Mouse (Mus musculus): ENCODE measurements at regions not wholly inside any gene's neighbourhood (a gene's known extent, or its start where the extent isn't known, plus 50 kb on each side); places are given as distances from the start of the nearest gene placed in this dataset.

- no peaks in the 10 kb centered on the region for H3K27me3 ChIP-seq (ENCODE audit: control insufficient read depth, insufficient read depth, low read length)
- H3K9me3 ChIP-seq (ENCODE audit: control insufficient read depth, low read length) = no peaks in the 10 kb centered on the region
- no peaks in the 10 kb centered on the region for H3K36me3 ChIP-seq (ENCODE audit: control insufficient read depth, insufficient read depth, low read length)
- H3K4me2 ChIP-seq (ENCODE audit: low read length) = no peak overlapping the region
- peaks cover 5 to 9% of the 10 kb centered on the region in 2 experiments; a peak in 3 of 4 replicates for H3K4me1 ChIP-seq (ENCODE audit: control insufficient read depth in 2 of 2, insufficient read depth in 2 of 2, low read length in 2 of 2)
- no peak overlapping the region for H3K4me3 ChIP-seq (ENCODE audit: control insufficient read depth in 1 of 2, insufficient read depth in 1 of 2, low read depth in 1 of 2, low read length in 2 of 2)
- H3K9ac ChIP-seq (ENCODE audit: low read length) = no peak overlapping the region
- no peak overlapping the region for H3K27ac ChIP-seq (replicated peaks in 1 of 2; ENCODE audit: control insufficient read depth in 1 of 2, insufficient read depth in 1 of 2, low read depth in 2 of 2, low read length in 2 of 2)
- ATAC-seq (ENCODE audit: insufficient number of reproducible peaks, insufficient read depth, low FRiP score, low read depth) = no peak
- 67% methylated on average over 8 of the region's 8 CpGs for WGBS
These were observed 128.8 kb upstream of the Rybp start for GRCm38 (mm10) chr6:100416046-100416445.

GRCm38 (mm10) chr6:100415514-100415913, 128.2 kb upstream of the Rybp start:
- WGBS = 32% methylated on average over 7 of the region's 7 CpGs
- Histone ChIP-seq H3K4me3 (ENCODE audit: control insufficient read depth in 1 of 2, insufficient read depth in 1 of 2, low read depth in 1 of 2, low read length in 2 of 2) (no peak overlapping the region), H3K9me3 (ENCODE audit: control insufficient read depth, low read length) (no peaks in the 10 kb centered on the region), H3K9ac (ENCODE audit: low read length) (no peak overlapping the region), H3K4me1 (ENCODE audit: control insufficient read depth in 2 of 2, insufficient read depth in 2 of 2, low read length in 2 of 2) (peaks cover 5 to 9% of the 10 kb centered on the region in 2 experiments; a peak in 3 of 4 replicates), H3K36me3 (ENCODE audit: control insufficient read depth, insufficient read depth, low read length) (no peaks in the 10 kb centered on the region), H3K4me2 (ENCODE audit: low read length) (no peak overlapping the region), H3K27me3 (ENCODE audit: control insufficient read depth, insufficient read depth, low read length) (no peaks in the 10 kb centered on the region), H3K27ac (replicated peaks in 1 of 2; ENCODE audit: control insufficient read depth in 1 of 2, insufficient read depth in 1 of 2, low read depth in 2 of 2, low read length in 2 of 2) (peak overlapping the region in 1 of 2 experiments; percentile 19; a peak in 1 of 4 replicates)
- no peak for ATAC-seq (ENCODE audit: insufficient number of reproducible peaks, insufficient read depth, low FRiP score, low read depth)

- no peaks in the 10 kb centered on the region for H3K27me3 ChIP-seq (ENCODE audit: control insufficient read depth, insufficient read depth, low read length)
- WGBS = 46% methylated on average over 4 of the region's 4 CpGs
- ATAC-seq (ENCODE audit: insufficient number of reproducible peaks, insufficient read depth, low FRiP score, low read depth) = no peak
- H3K9me3 ChIP-seq (ENCODE audit: control insufficient read depth, low read length) = 0 out of 2 replicates have a peak, but pooled peaks cover 2% of the 10 kb centered on the region
- no peak overlapping the region for H3K4me2 ChIP-seq (ENCODE audit: low read length)
- H3K36me3 ChIP-seq (ENCODE audit: control insufficient read depth, insufficient read depth, low read length) = no peaks in the 10 kb centered on the region
- 0 out of 4 replicates have a peak overlapping the region, but pooled peaks of 1 of the 2 experiments have one; percentile 14 for H3K27ac ChIP-seq (replicated peaks in 1 of 2; ENCODE audit: control insufficient read depth in 1 of 2, insufficient read depth in 1 of 2, low read depth in 2 of 2, low read length in 2 of 2)
- peaks cover 3 to 9% of the 10 kb centered on the region in 2 experiments; a peak in 3 of 4 replicates for H3K4me1 ChIP-seq (ENCODE audit: control insufficient read depth in 2 of 2, insufficient read depth in 2 of 2, low read length in 2 of 2)
- H3K4me3 ChIP-seq (ENCODE audit: control insufficient read depth in 1 of 2, insufficient read depth in 1 of 2, low read depth in 1 of 2, low read length in 2 of 2) = no peak overlapping the region
- no peak overlapping the region for H3K9ac ChIP-seq (ENCODE audit: low read length)
These were observed 127.6 kb upstream of the Rybp start for GRCm38 (mm10) chr6:100414836-100415235.

GRCm38 (mm10) chr6:100412486-100412885, 125.2 kb upstream of the Rybp start:
- Histone ChIP-seq H3K36me3 (ENCODE audit: control insufficient read depth, insufficient read depth, low read length) (no peaks in the 10 kb centered on the region), H3K27ac (replicated peaks in 1 of 2; ENCODE audit: control insufficient read depth in 1 of 2, insufficient read depth in 1 of 2, low read depth in 2 of 2, low read length in 2 of 2) (no peak overlapping the region), H3K4me1 (ENCODE audit: control insufficient read depth in 2 of 2, insufficient read depth in 2 of 2, low read length in 2 of 2) (peaks cover 3 to 9% of the 10 kb centered on the region in 2 experiments; a peak in 3 of 4 replicates), H3K4me2 (ENCODE audit: low read length) (no peak overlapping the region), H3K9ac (ENCODE audit: low read length) (no peak overlapping the region), H3K27me3 (ENCODE audit: control insufficient read depth, insufficient read depth, low read length) (no peaks in the 10 kb centered on the region), H3K4me3 (ENCODE audit: control insufficient read depth in 1 of 2, insufficient read depth in 1 of 2, low read depth in 1 of 2, low read length in 2 of 2) (no peak overlapping the region), H3K9me3 (ENCODE audit: control insufficient read depth, low read length) (0 out of 2 replicates have a peak, but pooled peaks cover 2% of the 10 kb centered on the region)
- ATAC-seq (ENCODE audit: insufficient number of reproducible peaks, insufficient read depth, low FRiP score, low read depth) = no peak
- whole genome bisulfite sequencing = 36% methylated on average over 5 of the region's 5 CpGs

DNA sequence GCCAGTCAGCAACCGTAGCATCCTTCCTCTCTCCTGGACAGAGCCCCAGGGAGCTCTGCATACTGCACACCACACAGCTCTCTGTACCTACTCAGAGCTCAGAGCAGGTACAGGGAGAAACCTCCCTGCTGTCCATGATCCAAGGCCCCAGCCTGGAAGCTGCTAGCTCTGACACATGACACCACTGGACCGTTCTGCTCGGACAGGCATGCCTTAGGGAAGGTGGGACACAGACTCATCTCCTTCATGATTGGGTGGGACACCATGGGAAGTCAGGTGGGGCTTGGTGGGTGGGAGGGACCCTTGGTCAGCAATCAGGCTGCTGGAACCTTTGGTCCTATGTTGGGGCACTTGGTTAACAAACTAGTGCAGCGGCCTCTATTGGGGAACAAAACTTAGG, 124.7 kb upstream of the Rybp start:
- H3K4me3 ChIP-seq (ENCODE audit: control insufficient read depth in 1 of 2, insufficient read depth in 1 of 2, low read depth in 1 of 2, low read length in 2 of 2) = no peak overlapping the region
- no peak overlapping the region for H3K9ac ChIP-seq (ENCODE audit: low read length)
- H3K4me2 ChIP-seq (ENCODE audit: low read length) = no peak overlapping the region
- ATAC-seq (ENCODE audit: insufficient number of reproducible peaks, insufficient read depth, low FRiP score, low read depth) = no peak
- 0 out of 2 replicates have a peak, but pooled peaks cover 2% of the 10 kb centered on the region for H3K9me3 ChIP-seq (ENCODE audit: control insufficient read depth, low read length)
- H3K27me3 ChIP-seq (ENCODE audit: control insufficient read depth, insufficient read depth, low read length) = no peaks in the 10 kb centered on the region
- H3K4me1 ChIP-seq (ENCODE audit: control insufficient read depth in 2 of 2, insufficient read depth in 2 of 2, low read length in 2 of 2) = peaks cover 3 to 9% of the 10 kb centered on the region in 2 experiments; a peak in 3 of 4 replicates
- H3K36me3 ChIP-seq (ENCODE audit: control insufficient read depth, insufficient read depth, low read length) = no peaks in the 10 kb centered on the region
- WGBS = 76% methylated on average over 4 of the region's 4 CpGs
- H3K27ac ChIP-seq (replicated peaks in 1 of 2; ENCODE audit: control insufficient read depth in 1 of 2, insufficient read depth in 1 of 2, low read depth in 2 of 2, low read length in 2 of 2) = no peak overlapping the region

DNA sequence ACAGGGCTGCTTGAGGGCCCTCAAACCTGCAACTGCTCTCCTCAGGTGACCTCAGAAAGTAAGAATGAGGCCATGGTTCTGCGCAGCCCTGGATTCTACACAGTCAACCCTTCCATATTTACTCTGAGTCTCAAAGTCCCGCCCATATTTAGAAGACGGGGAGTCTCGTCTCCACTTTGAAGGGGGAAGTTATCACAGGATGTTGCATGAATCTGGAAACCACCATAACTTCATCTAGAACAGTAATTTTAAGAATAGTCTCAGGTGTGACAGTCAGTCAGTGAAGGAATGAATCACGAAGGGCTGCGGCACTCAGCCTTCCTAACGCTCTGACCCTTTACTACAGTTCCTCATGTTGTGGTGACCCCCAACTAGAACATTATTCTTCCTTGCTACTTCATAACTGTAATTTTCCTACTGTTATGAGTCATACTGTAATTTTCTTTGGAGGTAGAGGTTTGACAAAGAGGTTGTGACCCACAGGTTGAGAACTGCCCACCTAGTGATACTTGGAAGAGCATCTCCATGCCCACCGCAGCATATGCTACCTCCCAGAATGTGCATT, 122.9 kb upstream of the Rybp start:
- Histone ChIP-seq H3K4me1 (ENCODE audit: control insufficient read depth in 2 of 2, insufficient read depth in 2 of 2, low read length in 2 of 2) (peaks cover 0 to 1% of the 10 kb centered on the region in 2 experiments; a peak in 1 of 4 replicates), H3K36me3 (ENCODE audit: control insufficient read depth, insufficient read depth, low read length) (no peaks in the 10 kb centered on the region), H3K4me3 (ENCODE audit: control insufficient read depth in 1 of 2, insufficient read depth in 1 of 2, low read depth in 1 of 2, low read length in 2 of 2) (no peak overlapping the region), H3K27me3 (ENCODE audit: control insufficient read depth, insufficient read depth, low read length) (no peaks in the 10 kb centered on the region), H3K4me2 (ENCODE audit: low read length) (no peak overlapping the region), H3K9me3 (ENCODE audit: control insufficient read depth, low read length) (0 out of 2 replicates have a peak, but pooled peaks cover 2% of the 10 kb centered on the region), H3K9ac (ENCODE audit: low read length) (no peak overlapping the region), H3K27ac (replicated peaks in 1 of 2; ENCODE audit: control insufficient read depth in 1 of 2, insufficient read depth in 1 of 2, low read depth in 2 of 2, low read length in 2 of 2) (no peak overlapping the region)
- no peak for ATAC-seq (ENCODE audit: insufficient number of reproducible peaks, insufficient read depth, low FRiP score, low read depth)
- WGBS = 90% methylated on average over 8 of the region's 8 CpGs

GRCm38 (mm10) chr6:100408826-100409225, 121.5 kb upstream of the Rybp start:
- no peak; the same call in 1 of the 2 replicates for ATAC-seq (ENCODE audit: insufficient number of reproducible peaks, insufficient read depth, low FRiP score, low read depth)

DNA sequence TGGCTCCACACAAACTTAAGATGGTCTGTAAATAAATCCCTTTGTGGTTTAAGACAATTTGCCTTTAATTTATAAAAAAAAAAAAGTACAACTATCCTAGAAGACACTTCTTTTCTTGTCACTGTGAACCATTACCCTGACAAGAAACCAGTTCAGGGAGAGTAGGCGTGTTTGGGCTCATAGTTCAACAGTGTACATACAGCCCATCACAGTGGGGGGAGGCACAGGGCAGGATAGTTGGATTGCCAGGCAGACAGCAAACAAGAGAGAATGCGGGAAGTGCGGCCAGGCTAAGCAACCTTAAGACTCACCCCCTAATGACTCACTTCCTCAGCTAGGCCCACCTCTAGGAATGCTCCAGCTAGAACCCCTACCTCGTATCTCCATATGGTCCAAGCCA, 119.2 kb upstream of the Rybp start:
- ATAC-seq (ENCODE audit: insufficient number of reproducible peaks, insufficient read depth, low FRiP score, low read depth) = no peak
- Histone ChIP-seq H3K9ac (ENCODE audit: low read length) (no peak overlapping the region), H3K4me1 (ENCODE audit: control insufficient read depth in 2 of 2, insufficient read depth in 2 of 2, low read length in 2 of 2) (no peaks in the 10 kb centered on the region), H3K9me3 (ENCODE audit: control insufficient read depth, low read length) (0 out of 2 replicates have a peak, but pooled peaks cover 2% of the 10 kb centered on the region), H3K27me3 (ENCODE audit: control insufficient read depth, insufficient read depth, low read length) (no peaks in the 10 kb centered on the region), H3K4me3 (ENCODE audit: control insufficient read depth in 1 of 2, insufficient read depth in 1 of 2, low read depth in 1 of 2, low read length in 2 of 2) (no peak overlapping the region), H3K4me2 (ENCODE audit: low read length) (no peak overlapping the region), H3K36me3 (ENCODE audit: control insufficient read depth, insufficient read depth, low read length) (no peaks in the 10 kb centered on the region), H3K27ac (replicated peaks in 1 of 2; ENCODE audit: control insufficient read depth in 1 of 2, insufficient read depth in 1 of 2, low read depth in 2 of 2, low read length in 2 of 2) (no peak overlapping the region)
- WGBS = 65% methylated on average over 4 of the region's 4 CpGs

More at GRCm38 (mm10) chr6:100408826-100409225, 121.5 kb upstream of the Rybp start:
- no peak overlapping the region for H3K4me3 ChIP-seq (ENCODE audit: control insufficient read depth in 1 of 2, insufficient read depth in 1 of 2, low read depth in 1 of 2, low read length in 2 of 2)
- H3K27me3 ChIP-seq (ENCODE audit: control insufficient read depth, insufficient read depth, low read length) = no peaks in the 10 kb centered on the region
- H3K9ac ChIP-seq (ENCODE audit: low read length) = no peak overlapping the region
- 0 out of 2 replicates have a peak, but pooled peaks cover 2% of the 10 kb centered on the region for H3K9me3 ChIP-seq (ENCODE audit: control insufficient read depth, low read length)
- no peaks in the 10 kb centered on the region for H3K36me3 ChIP-seq (ENCODE audit: control insufficient read depth, insufficient read depth, low read length)
- no peak overlapping the region for H3K27ac ChIP-seq (replicated peaks in 1 of 2; ENCODE audit: control insufficient read depth in 1 of 2, insufficient read depth in 1 of 2, low read depth in 2 of 2, low read length in 2 of 2)
- no peaks in the 10 kb centered on the region for H3K4me1 ChIP-seq (ENCODE audit: control insufficient read depth in 2 of 2, insufficient read depth in 2 of 2, low read length in 2 of 2)
- H3K4me2 ChIP-seq (ENCODE audit: low read length) = no peak overlapping the region
- WGBS = 81% methylated on average over 8 of the region's 8 CpGs

Data from heart, embryonic 14.5 days (tissue).